Mouse (Mus musculus): ENCODE data around the gene Galnt14. TPM values are rescaled to one million over a fixed set of nuclear protein-coding genes. Genes with fewer than 3 reads are reported as not detected.

Gene Galnt14
- polyA plus RNA-seq (2014; fragmentation: Nextera tagmentation; extraction: Ambion mirVana): 5.4 and 8.4 TPM in 2 replicates

- peak within 1 kb of the TSS; percentile 74 for H3K9ac ChIP-seq (ENCODE audit: low read length)
- H3K4me1 ChIP-seq (replicated peaks; ENCODE audit: control insufficient read depth, insufficient read depth, low read length): peaks cover 10% of the 10 kb centered on the region; the same call in 1 of the 2 replicates
- peak within 1 kb of the TSS; percentile 51 for H3K4me3 ChIP-seq (ENCODE audit: low read depth, low read length)
- peak within 1 kb of the TSS; percentile 96 for H3K4me2 ChIP-seq (ENCODE audit: low read depth, low read length, severe bottlenecking)
- no peak within 1 kb of the TSS for H3K27ac ChIP-seq (ENCODE audit: low read depth, low read length)
- peak; percentile 78 for ATAC-seq (replicated peaks; ENCODE audit: low FRiP score)
- H3K9me3 ChIP-seq (ENCODE audit: control insufficient read depth, low read length): no peaks in the 10 kb centered on the region
- no peaks in the 10 kb centered on the region for H3K36me3 ChIP-seq (ENCODE audit: control insufficient read depth, insufficient read depth, low read length)
- peak; percentile 85 for DNase-seq (ENCODE audit: low spot score)
- 1% methylated on average over 63 of the region's 75 CpGs for WGBS
- peaks cover 14% of the 10 kb centered on the region for H3K27me3 ChIP-seq (ENCODE audit: control insufficient read depth, insufficient read depth, low read length)
These were observed at the start of gene Galnt14 for GRCm38 (mm10) chr17:73710042-73710911. Gene Galnt14 (minus strand): TSS chr17:73710453.

DNA sequence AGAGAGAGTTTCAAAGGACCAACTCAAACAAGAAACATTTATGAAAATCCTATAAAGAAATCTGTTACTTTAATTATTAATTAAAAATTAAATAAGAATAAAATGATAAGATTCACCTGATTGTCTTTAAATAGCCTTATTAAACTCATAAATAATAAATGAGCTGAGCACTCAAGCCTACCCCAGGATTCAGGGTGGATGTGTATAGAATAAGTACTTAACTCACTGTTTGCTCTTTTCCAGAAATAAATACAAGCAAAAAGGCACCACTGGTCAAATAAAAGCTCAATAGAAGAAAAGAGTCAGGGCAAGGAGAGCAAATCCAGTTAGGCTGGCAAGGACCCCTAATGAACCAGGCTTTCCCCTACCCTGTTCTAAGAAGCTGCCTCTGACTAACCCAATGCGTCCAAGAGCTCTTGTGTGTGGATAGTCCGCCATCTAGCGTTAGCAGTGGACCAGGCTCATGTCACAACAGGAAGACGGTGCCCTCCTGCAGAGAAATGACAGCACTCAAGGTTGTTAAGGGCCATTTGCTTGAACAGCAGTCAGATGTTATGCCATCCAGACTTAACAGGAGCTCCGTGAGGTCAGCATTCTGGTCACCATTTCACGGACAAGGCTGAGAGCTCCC lies 33.5 kb upstream of the Galnt14 start:
- no peaks in the 10 kb centered on the region for H3K9me3 ChIP-seq (ENCODE audit: control insufficient read depth, low read length)
- DNase-seq (ENCODE audit: low spot score) (peak; percentile 83), ATAC-seq (replicated peaks; ENCODE audit: low FRiP score) (peak; percentile 88)
- no peak overlapping the region for H3K4me3 ChIP-seq (ENCODE audit: low read depth, low read length)
- H3K9ac ChIP-seq (ENCODE audit: low read length): no peak overlapping the region
- 14% methylated on average over 6 of the region's 6 CpGs for WGBS
- H3K27ac ChIP-seq (ENCODE audit: low read depth, low read length): no peak overlapping the region
- H3K27me3 ChIP-seq (ENCODE audit: control insufficient read depth, insufficient read depth, low read length): no peaks in the 10 kb centered on the region
- H3K36me3 ChIP-seq (ENCODE audit: control insufficient read depth, insufficient read depth, low read length): no peaks in the 10 kb centered on the region
- no peak overlapping the region for H3K4me2 ChIP-seq (ENCODE audit: low read depth, low read length, severe bottlenecking)
- H3K4me1 ChIP-seq (replicated peaks; ENCODE audit: control insufficient read depth, insufficient read depth, low read length): no peaks in the 10 kb centered on the region

- ATAC-seq (replicated peaks; ENCODE audit: low FRiP score) (no peak), DNase-seq (ENCODE audit: low spot score) (no peak)
- Histone ChIP-seq H3K4me3 (ENCODE audit: low read depth, low read length) (no peak overlapping the region), H3K9ac (ENCODE audit: low read length) (no peak overlapping the region), H3K36me3 (ENCODE audit: control insufficient read depth, insufficient read depth, low read length) (no peaks in the 10 kb centered on the region), H3K4me2 (ENCODE audit: low read depth, low read length, severe bottlenecking) (no peak overlapping the region), H3K27ac (ENCODE audit: low read depth, low read length) (no peak overlapping the region), H3K27me3 (ENCODE audit: control insufficient read depth, insufficient read depth, low read length) (no peaks in the 10 kb centered on the region), H3K9me3 (ENCODE audit: control insufficient read depth, low read length) (no peaks in the 10 kb centered on the region), H3K4me1 (replicated peaks; ENCODE audit: control insufficient read depth, insufficient read depth, low read length) (no peaks in the 10 kb centered on the region)
- WGBS: 65% methylated on average over 8 of the region's 8 CpGs
These were observed 13.8 kb upstream of the Galnt14 start for GRCm38 (mm10) chr17:73723885-73724682.

DNA sequence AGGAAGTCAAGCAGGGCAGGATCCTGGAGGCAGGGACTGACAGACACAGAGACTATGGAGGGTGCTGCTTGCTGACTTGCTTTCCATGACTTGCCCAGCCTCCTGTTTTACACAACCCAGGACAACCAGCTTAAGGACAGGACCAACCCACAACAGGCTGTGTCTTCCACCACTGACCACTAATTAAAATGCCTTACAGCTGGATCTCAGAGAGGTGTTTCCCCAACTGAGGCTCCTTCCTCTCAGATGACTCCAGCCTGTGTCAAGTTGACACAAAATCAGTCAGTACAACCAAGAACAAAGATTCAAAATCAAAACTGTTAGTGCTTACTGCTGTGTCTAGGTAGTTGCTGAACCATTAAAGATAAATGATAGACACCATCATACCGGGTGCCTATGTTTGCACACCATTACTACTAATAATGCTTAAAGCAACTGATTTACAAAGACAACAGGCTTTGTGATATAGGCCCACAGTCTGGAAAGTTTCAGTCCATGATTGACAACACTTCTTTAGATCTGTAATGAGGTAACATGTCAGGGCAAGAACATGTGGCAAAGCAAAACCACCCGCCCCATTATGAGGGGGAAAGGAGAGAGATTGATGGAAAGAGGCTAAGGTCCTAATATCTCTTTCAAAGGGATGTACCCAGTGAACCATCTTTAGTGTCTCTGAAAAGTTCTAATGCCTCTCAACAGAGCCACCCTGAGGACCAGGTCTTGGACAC lies 8.9 kb upstream of the Galnt14 start:
- ATAC-seq (replicated peaks; ENCODE audit: low FRiP score): no peak
- 94% methylated on average over 2 of the region's 2 CpGs for WGBS

DNA sequence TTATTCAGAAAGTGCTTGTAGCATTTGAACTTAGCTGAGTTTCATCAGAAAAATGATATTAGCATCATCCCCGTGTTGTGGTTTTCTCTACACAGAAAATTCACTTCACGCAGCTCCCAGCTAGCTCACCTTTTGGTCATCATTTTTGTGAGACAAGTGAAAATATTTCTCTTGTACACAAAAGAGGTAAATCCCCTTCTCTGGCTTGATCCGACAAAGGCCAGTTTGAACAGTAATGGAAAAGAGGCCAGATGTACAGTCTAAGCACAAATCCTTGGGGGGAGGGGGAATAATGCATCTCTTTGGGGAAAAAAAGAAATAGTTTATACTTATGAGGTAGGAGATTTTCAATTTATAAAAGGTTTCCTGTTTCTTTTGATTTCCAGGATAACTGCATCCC lies 6.4 kb upstream of the Galnt14 start:
- ATAC-seq (replicated peaks; ENCODE audit: low FRiP score) (no peak), DNase-seq (ENCODE audit: low spot score) (no peak)
- H3K9me3 ChIP-seq (ENCODE audit: control insufficient read depth, low read length): no peaks in the 10 kb centered on the region
- H3K4me2 ChIP-seq (ENCODE audit: low read depth, low read length, severe bottlenecking): no peak overlapping the region
- H3K27me3 ChIP-seq (ENCODE audit: control insufficient read depth, insufficient read depth, low read length): no peaks in the 10 kb centered on the region; the same call in 1 of the 2 replicates
- no peak overlapping the region for H3K4me3 ChIP-seq (ENCODE audit: low read depth, low read length)
- no peak overlapping the region for H3K27ac ChIP-seq (ENCODE audit: low read depth, low read length)
- 67% methylated on average over 3 of the region's 3 CpGs for WGBS
- no peaks in the 10 kb centered on the region for H3K36me3 ChIP-seq (ENCODE audit: control insufficient read depth, insufficient read depth, low read length)
- H3K9ac ChIP-seq (ENCODE audit: low read length): no peak overlapping the region
- peaks cover 10% of the 10 kb centered on the region; the same call in 1 of the 2 replicates for H3K4me1 ChIP-seq (replicated peaks; ENCODE audit: control insufficient read depth, insufficient read depth, low read length)

More for the DNA sequence above, 8.9 kb upstream of the Galnt14 start:
- H3K4me3 ChIP-seq (ENCODE audit: low read depth, low read length): no peak overlapping the region
- H3K4me2 ChIP-seq (ENCODE audit: low read depth, low read length, severe bottlenecking): no peak overlapping the region
- H3K36me3 ChIP-seq (ENCODE audit: control insufficient read depth, insufficient read depth, low read length): no peaks in the 10 kb centered on the region
- peaks cover 3% of the 10 kb centered on the region; the same call in 1 of the 2 replicates for H3K4me1 ChIP-seq (replicated peaks; ENCODE audit: control insufficient read depth, insufficient read depth, low read length)
- H3K27ac ChIP-seq (ENCODE audit: low read depth, low read length): no peak overlapping the region
- H3K9ac ChIP-seq (ENCODE audit: low read length): no peak overlapping the region
- no peaks in the 10 kb centered on the region for H3K9me3 ChIP-seq (ENCODE audit: control insufficient read depth, low read length)
- no peak for DNase-seq (ENCODE audit: low spot score)
- H3K27me3 ChIP-seq (ENCODE audit: control insufficient read depth, insufficient read depth, low read length): no peaks in the 10 kb centered on the region

GRCm38 (mm10) chr17:73714440-73715221 lies 4.4 kb upstream of the Galnt14 start:
- WGBS: 79% methylated on average over 8 of the region's 8 CpGs

GRCm38 (mm10) chr17:73713347-73713746 lies 3.1 kb upstream of the Galnt14 start:
- DNase-seq (ENCODE audit: low spot score) (peak; percentile 58), ATAC-seq (replicated peaks; ENCODE audit: low FRiP score) (no peak; the same call in 1 of the 2 replicates)
- no peak overlapping the region for H3K9ac ChIP-seq (ENCODE audit: low read length)
- no peak overlapping the region for H3K4me3 ChIP-seq (ENCODE audit: low read depth, low read length)
- no peaks in the 10 kb centered on the region for H3K36me3 ChIP-seq (ENCODE audit: control insufficient read depth, insufficient read depth, low read length)
- WGBS: 37% methylated on average over 11 of the region's 11 CpGs
- H3K9me3 ChIP-seq (ENCODE audit: control insufficient read depth, low read length): no peaks in the 10 kb centered on the region
- H3K4me1 ChIP-seq (replicated peaks; ENCODE audit: control insufficient read depth, insufficient read depth, low read length): peaks cover 10% of the 10 kb centered on the region; the same call in 1 of the 2 replicates
- peaks cover 14% of the 10 kb centered on the region for H3K27me3 ChIP-seq (ENCODE audit: control insufficient read depth, insufficient read depth, low read length)
- H3K4me2 ChIP-seq (ENCODE audit: low read depth, low read length, severe bottlenecking): no peak overlapping the region
- peak overlapping the region; percentile 2; the same call in 1 of the 2 replicates for H3K27ac ChIP-seq (ENCODE audit: low read depth, low read length)

More at GRCm38 (mm10) chr17:73714440-73715221, 4.4 kb upstream of the Galnt14 start:
- peaks cover 10% of the 10 kb centered on the region; the same call in 1 of the 2 replicates for H3K4me1 ChIP-seq (replicated peaks; ENCODE audit: control insufficient read depth, insufficient read depth, low read length)
- H3K9ac ChIP-seq (ENCODE audit: low read length): no peak overlapping the region
- no peaks in the 10 kb centered on the region for H3K9me3 ChIP-seq (ENCODE audit: control insufficient read depth, low read length)
- DNase-seq (ENCODE audit: low spot score) (no peak), ATAC-seq (replicated peaks; ENCODE audit: low FRiP score) (no peak)
- no peaks in the 10 kb centered on the region for H3K36me3 ChIP-seq (ENCODE audit: control insufficient read depth, insufficient read depth, low read length)
- H3K4me2 ChIP-seq (ENCODE audit: low read depth, low read length, severe bottlenecking): no peak overlapping the region
- no peak overlapping the region for H3K27ac ChIP-seq (ENCODE audit: low read depth, low read length)
- peaks cover 10% of the 10 kb centered on the region for H3K27me3 ChIP-seq (ENCODE audit: control insufficient read depth, insufficient read depth, low read length)
- no peak overlapping the region for H3K4me3 ChIP-seq (ENCODE audit: low read depth, low read length)
